Mouse (Mus musculus) neural tube, embryonic 11.5 days (tissue): Measurements from ENCODE around the gene H2afy2. TPM values are rescaled to one million over a fixed set of nuclear protein-coding genes. Genes with fewer than 3 reads are reported as not detected.

Experiments
- ATAC-seq: fragments of 200-750 bp; cut with Nextera tagmentation; 2 replicates; pipeline ENCODE4 v1.8.0; 2017; ENCODE audit warnings: moderate number of reproducible peaks, mild to moderate bottlenecking, moderate TSS enrichment, moderate library complexity; ENCODE audit not compliant: insufficient read depth, low FRiP score, low TSS enrichment
- DNase-seq: peaks from one replicate; pipeline ENCODE4 v3.0.0-alpha.2; 2015; ENCODE audit warnings: low spot score
- H3K27ac ChIP-seq: fragments of 300-500 bp; sonication (generic); 2 replicates; pipeline ENCODE4 v1.5.1; 2014; ENCODE audit warnings: low read depth, mild to moderate bottlenecking, low read length
- H3K27me3 ChIP-seq: fragments of 300-500 bp; sonication (generic); 2 replicates; pipeline ENCODE4 v1.6.1; 2014; ENCODE audit warnings: mild to moderate bottlenecking, low read length, mixed read lengths; ENCODE audit not compliant: control insufficient read depth, insufficient read depth
- H3K36me3 ChIP-seq: fragments of 300-500 bp; sonication (generic); 2 replicates; pipeline ENCODE4 v1.6.1; 2014; ENCODE audit warnings: mild to moderate bottlenecking, low read length, moderate library complexity, mixed read lengths; ENCODE audit not compliant: control insufficient read depth, insufficient read depth
- H3K4me1 ChIP-seq: fragments of 300-500 bp; sonication (generic); 2 replicates; pipeline ENCODE4 v1.6.1; 2014; ENCODE audit warnings: low read length, mixed read lengths; ENCODE audit not compliant: control insufficient read depth, insufficient read depth
- H3K4me2 ChIP-seq: fragments of 300-500 bp; sonication (generic); 2 replicates; pipeline ENCODE4 v1.6.1; 2014; ENCODE audit warnings: low read depth, mild to moderate bottlenecking, moderate library complexity
- H3K4me3 ChIP-seq: fragments of 300-500 bp; sonication (generic); 2 replicates; pipeline ENCODE4 v1.5.1; 2014; ENCODE audit warnings: low read depth, low read length
- H3K9ac ChIP-seq: fragments of 300-500 bp; sonication (generic); 2 replicates; pipeline ENCODE4 v1.6.1; 2014; ENCODE audit warnings: mild to moderate bottlenecking, low read length
- H3K9me3 ChIP-seq: fragments of 300-500 bp; sonication (generic); 2 replicates; pipeline ENCODE4 v1.6.1; 2016; ENCODE audit warnings: low read length; ENCODE audit not compliant: control insufficient read depth
- WGBS: fragments of 180-500 bp; shearing (Covaris S2); extraction: QIAGEN DNeasy Blood & Tissue Kit; methylation state at CpG from one replicate; pipeline ENCODE4 v1.1.7; 2014; 5-methylcytosine and 5-hydroxymethylcytosine counted together
- polyA plus RNA-seq: library from polyadenylated mRNA; unstranded; fragments of >200 nt; fragmentation: Nextera tagmentation; extraction: Ambion mirVana; gene quantifications from 2 replicates; pipeline ENCODE4 v1.2.1, GENCODE M21; 2014

The H2afy2 gene
- polyA plus RNA-seq, 1 experiment from 2014 or later = 246 TPM

- Histone ChIP-seq H3K9ac (no peak overlapping the region), H3K4me2 (no peak overlapping the region), H3K36me3 (no peaks in the 10 kb centered on the region), H3K27me3 (no peaks in the 10 kb centered on the region), H3K4me3 (no peak overlapping the region), H3K27ac (no peak overlapping the region), H3K9me3 (no peaks in the 10 kb centered on the region), H3K4me1 (peaks cover 6% of the 10 kb centered on the region; the same call in 1 of the 2 replicates)
- ATAC-seq (no peak), DNase-seq (no peak)
- 95% methylated on average over 4 of the region's 4 CpGs for WGBS
Measured at GRCm38 (mm10) chr10:61714146-61714545, 69.8 kb downstream of the H2afy2 start.

GRCm38 (mm10) chr10:61713601-61714000, 70.3 kb downstream of the H2afy2 start:
- Histone ChIP-seq H3K27me3 (no peaks in the 10 kb centered on the region), H3K9ac (no peak overlapping the region), H3K4me3 (no peak overlapping the region), H3K4me1 (peaks cover 6% of the 10 kb centered on the region; the same call in 1 of the 2 replicates), H3K4me2 (no peak overlapping the region), H3K9me3 (no peaks in the 10 kb centered on the region), H3K27ac (no peak overlapping the region), H3K36me3 (no peaks in the 10 kb centered on the region)
- ATAC-seq (no peak), DNase-seq (no peak)
- WGBS = 79% methylated on average over 3 of the region's 3 CpGs

GRCm38 (mm10) chr10:61706412-61707375, 77.3 kb downstream of the H2afy2 start:
- Histone ChIP-seq H3K4me3 (no peak overlapping the region), H3K27ac (no peak overlapping the region), H3K4me2 (no peak overlapping the region), H3K9ac (no peak overlapping the region), H3K27me3 (no peaks in the 10 kb centered on the region), H3K36me3 (peaks cover 6% of the 10 kb centered on the region), H3K4me1 (no peaks in the 10 kb centered on the region), H3K9me3 (no peaks in the 10 kb centered on the region)
- ATAC-seq = no peak
- WGBS = 76% methylated on average over 6 of the region's 6 CpGs
- DNase-seq = no peak

GRCm38 (mm10) chr10:61704663-61705062, 79.3 kb downstream of the H2afy2 start:
- H3K4me1 ChIP-seq = no peaks in the 10 kb centered on the region
- ATAC-seq = no peak
- H3K4me3 ChIP-seq = no peak overlapping the region
- H3K9ac ChIP-seq = no peak overlapping the region
- H3K27me3 ChIP-seq = no peaks in the 10 kb centered on the region
- no peaks in the 10 kb centered on the region for H3K9me3 ChIP-seq
- DNase-seq = no peak
- no peak overlapping the region for H3K4me2 ChIP-seq
- no peak overlapping the region for H3K27ac ChIP-seq
- H3K36me3 ChIP-seq = peaks cover 6% of the 10 kb centered on the region
- WGBS = 82% methylated on average over 4 of the region's 4 CpGs

GRCm38 (mm10) chr10:61697028-61697427, 86.9 kb downstream of the H2afy2 start:
- H3K9ac ChIP-seq = no peak overlapping the region
- no peaks in the 10 kb centered on the region for H3K27me3 ChIP-seq
- WGBS = 90% methylated on average over 2 of the region's 2 CpGs
- DNase-seq (no peak), ATAC-seq (no peak)
- peaks cover 6% of the 10 kb centered on the region; the same call in 1 of the 2 replicates for H3K36me3 ChIP-seq
- H3K4me1 ChIP-seq = peaks cover 11% of the 10 kb centered on the region
- peak overlapping the region; percentile 85 for H3K4me3 ChIP-seq
- no peak overlapping the region for H3K27ac ChIP-seq
- peak overlapping the region; percentile 100 for H3K4me2 ChIP-seq
- H3K9me3 ChIP-seq = no peaks in the 10 kb centered on the region

GRCm38 (mm10) chr10:61696560-61696823, 87.5 kb downstream of the H2afy2 start:
- peaks cover 2% of the 10 kb centered on the region; the same call in 1 of the 2 replicates for H3K36me3 ChIP-seq
- ATAC-seq = no peak
- H3K27ac ChIP-seq = no peak overlapping the region

GRCm38 (mm10) chr10:61695703-61696559, 88.0 kb downstream of the H2afy2 start:
- Histone ChIP-seq H3K27me3 (no peaks in the 10 kb centered on the region), H3K36me3 (peaks cover 8% of the 10 kb centered on the region), H3K4me2 (peak overlapping the region; percentile 100), H3K4me1 (peaks cover 11% of the 10 kb centered on the region), H3K9me3 (no peaks in the 10 kb centered on the region), H3K9ac (peak overlapping the region; percentile 63), H3K4me3 (peak overlapping the region; percentile 85), H3K27ac (no peak overlapping the region)
- WGBS = 1% methylated on average over 92 of the region's 111 CpGs
- peak; percentile 51 for ATAC-seq
- DNase-seq = peak; percentile 28

More at GRCm38 (mm10) chr10:61696560-61696823, 87.5 kb downstream of the H2afy2 start:
- no peak for DNase-seq
- Histone ChIP-seq H3K4me3 (peak overlapping the region; percentile 85), H3K9ac (peak overlapping the region; percentile 63), H3K4me2 (peak overlapping the region; percentile 100), H3K27me3 (no peaks in the 10 kb centered on the region), H3K9me3 (no peaks in the 10 kb centered on the region), H3K4me1 (peaks cover 11% of the 10 kb centered on the region)
- WGBS = 13% methylated on average over 19 of the region's 19 CpGs

- ATAC-seq = peak; percentile 98
- no peaks in the 10 kb centered on the region for H3K27me3 ChIP-seq
- H3K9me3 ChIP-seq = no peaks in the 10 kb centered on the region
- WGBS = 1% methylated on average over 37 of the region's 42 CpGs
- peak within 1 kb of the TSS; percentile 63 for H3K9ac ChIP-seq
- H3K27ac ChIP-seq = no peak within 1 kb of the TSS
- peak; percentile 94 for DNase-seq
- peak within 1 kb of the TSS; percentile 100 for H3K4me2 ChIP-seq
- peak within 1 kb of the TSS; percentile 85 for H3K4me3 ChIP-seq
- peaks cover 13% of the 10 kb centered on the region for H3K36me3 ChIP-seq
- peaks cover 11% of the 10 kb centered on the region for H3K4me1 ChIP-seq
Measured at GRCm38 (mm10) chr10:61694870-61695670, 88.9 kb downstream of the H2afy2 start, which contains the start of gene Tysnd1. TSS of gene Tysnd1 (plus strand) at chr10:61695514.
